Mouse (Mus musculus) lung, postnatal 0 days (tissue): ENCODE data around the gene Hs2st1. TPM values are rescaled to one million over a fixed set of nuclear protein-coding genes. Genes with fewer than 3 reads are reported as not detected.

Source experiments
- ATAC-seq: fragments of 200-750 bp; cut with Nextera tagmentation; 2 replicates; pipeline ENCODE4 v1.8.0; 2017; ENCODE audit warnings: moderate library complexity
- DNase-seq: peaks from one replicate; pipeline ENCODE4 v3.0.0-alpha.2; 2016; ENCODE audit warnings: low spot score
- H3K27ac ChIP-seq: fragments of 300-500 bp; sonication (generic); 2 replicates; pipeline ENCODE4 v1.5.1; 2014; ENCODE audit warnings: antibody characterized with exemption, mild to moderate bottlenecking, low read length, mixed read lengths
- H3K27me3 ChIP-seq: fragments of 300-500 bp; sonication (generic); replicated peaks from 2 replicates; pipeline ENCODE4 v1.6.1; 2014; ENCODE audit warnings: low read length, mixed read lengths; ENCODE audit not compliant: insufficient read depth
- H3K36me3 ChIP-seq: fragments of 300-500 bp; sonication (generic); 2 replicates; pipeline ENCODE4 v1.6.1; 2014; ENCODE audit warnings: low read length, mixed read lengths; ENCODE audit not compliant: insufficient read depth
- H3K4me1 ChIP-seq: fragments of 300-500 bp; sonication (generic); 2 replicates; pipeline ENCODE4 v1.6.1; 2014; ENCODE audit warnings: antibody characterized with exemption, low read depth, low read length, mixed read lengths; ENCODE audit not compliant: insufficient read depth
- H3K4me2 ChIP-seq: fragments of 300-500 bp; sonication (generic); replicated peaks from 2 replicates; pipeline ENCODE4 v1.6.1; 2014; ENCODE audit warnings: low read depth, mild to moderate bottlenecking, low read length, moderate library complexity, mixed read lengths
- H3K4me3 ChIP-seq: fragments of 300-500 bp; sonication (generic); 2 replicates; pipeline ENCODE4 v1.5.1; 2014; ENCODE audit warnings: low read depth, low read length
- H3K9ac ChIP-seq: fragments of 300-500 bp; sonication (generic); replicated peaks from 2 replicates; pipeline ENCODE4 v1.6.1; 2014; ENCODE audit warnings: low read depth, mild to moderate bottlenecking
- H3K9me3 ChIP-seq: fragments of 300-500 bp; sonication (generic); 2 replicates; pipeline ENCODE4 v1.6.1; 2016; ENCODE audit warnings: low read length, mixed read lengths
- CTCF ChIP-seq: IDR thresholded peaks from 2 replicates; pipeline ENCODE4 v1.5.1; 2016; ENCODE audit warnings: antibody characterized with exemption, mild to moderate bottlenecking
- EP300 ChIP-seq: IDR thresholded peaks from 2 replicates; pipeline ENCODE4 v1.6.1; 2016; ENCODE audit warnings: antibody characterized with exemption, mild to moderate bottlenecking, control low read depth
- WGBS: fragments of 180-500 bp; shearing (Covaris S2); extraction: QIAGEN DNeasy Blood & Tissue Kit; methylation state at CpG from one replicate; pipeline ENCODE4 v1.1.7; 2014; 5-methylcytosine and 5-hydroxymethylcytosine counted together
- polyA plus RNA-seq: library from polyadenylated mRNA; unstranded; fragments of >200 nt; fragmentation: Nextera tagmentation; extraction: Ambion mirVana; gene quantifications from 2 replicates; pipeline ENCODE4 v1.2.1, GENCODE M21; 2015

Gene Hs2st1
- polyA plus RNA-seq, 1 experiment from 2014 or later, result 25.1 TPM

DNA sequence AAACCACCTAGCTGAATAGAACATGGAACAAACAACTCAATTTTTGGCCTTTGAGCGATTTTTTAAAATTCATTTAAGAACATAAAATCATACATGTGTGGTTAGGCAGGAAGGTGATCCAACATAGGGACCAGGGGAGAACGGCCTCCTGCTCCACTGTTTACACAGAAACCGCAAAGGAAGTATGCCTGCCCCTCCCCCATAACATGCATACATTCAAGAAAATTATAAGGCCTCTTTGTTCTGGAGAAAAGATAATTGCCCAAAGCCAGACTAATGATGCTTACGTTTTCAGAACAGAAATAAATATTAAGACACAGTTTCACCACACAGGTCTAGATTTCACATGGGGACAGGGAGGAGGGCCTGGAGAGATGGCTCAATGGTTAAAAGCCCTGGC, 18.6 kb downstream of the Hs2st1 start:
- no peak for DNase-seq
- WGBS, result 22% methylated on average over 4 of the region's 4 CpGs

DNA sequence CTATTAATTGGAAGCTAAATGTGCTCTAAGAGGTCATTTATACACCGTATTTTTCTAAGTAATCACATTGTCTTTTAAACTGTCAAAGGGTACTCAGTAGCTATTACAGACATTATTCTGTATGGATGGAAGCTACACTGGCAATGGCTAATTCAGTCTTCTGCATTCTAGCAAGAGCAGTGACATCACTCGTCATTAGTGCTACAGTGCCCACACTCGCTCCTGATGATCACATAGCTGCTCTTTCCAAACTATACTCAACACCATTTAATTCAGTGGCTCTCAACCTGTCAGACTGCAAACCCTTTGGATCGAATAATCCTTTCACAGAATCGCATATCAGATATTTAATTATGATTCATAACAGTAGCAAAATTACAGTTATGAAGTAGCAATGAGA, 19.3 kb downstream of the Hs2st1 start:
- Histone ChIP-seq H3K4me1 (peaks cover 6% of the 10 kb centered on the region; the same call in 1 of the 2 replicates), H3K4me2 (no peak overlapping the region), H3K9ac (no peak overlapping the region), H3K36me3 (no peaks in the 10 kb centered on the region), H3K4me3 (no peak overlapping the region), H3K27me3 (no peaks in the 10 kb centered on the region), H3K27ac (no peak overlapping the region), H3K9me3 (no peaks in the 10 kb centered on the region)
- 79% methylated on average over 5 of the region's 5 CpGs for WGBS
- DNase-seq, result no peak
- no peak for TF ChIP-seq CTCF
- no peak for TF ChIP-seq EP300
- no peak for ATAC-seq

More for the DNA sequence above, 18.6 kb downstream of the Hs2st1 start:
- no peak for ATAC-seq
- H3K36me3 ChIP-seq, result no peaks in the 10 kb centered on the region
- peaks cover 5% of the 10 kb centered on the region; the same call in 1 of the 2 replicates for H3K4me1 ChIP-seq
- no peak overlapping the region for H3K4me3 ChIP-seq
- TF ChIP-seq CTCF, result no peak
- no peak for TF ChIP-seq EP300
- H3K9ac ChIP-seq, result no peak overlapping the region
- no peaks in the 10 kb centered on the region for H3K27me3 ChIP-seq
- no peaks in the 10 kb centered on the region for H3K9me3 ChIP-seq
- H3K27ac ChIP-seq, result no peak overlapping the region
- no peak overlapping the region for H3K4me2 ChIP-seq

DNA sequence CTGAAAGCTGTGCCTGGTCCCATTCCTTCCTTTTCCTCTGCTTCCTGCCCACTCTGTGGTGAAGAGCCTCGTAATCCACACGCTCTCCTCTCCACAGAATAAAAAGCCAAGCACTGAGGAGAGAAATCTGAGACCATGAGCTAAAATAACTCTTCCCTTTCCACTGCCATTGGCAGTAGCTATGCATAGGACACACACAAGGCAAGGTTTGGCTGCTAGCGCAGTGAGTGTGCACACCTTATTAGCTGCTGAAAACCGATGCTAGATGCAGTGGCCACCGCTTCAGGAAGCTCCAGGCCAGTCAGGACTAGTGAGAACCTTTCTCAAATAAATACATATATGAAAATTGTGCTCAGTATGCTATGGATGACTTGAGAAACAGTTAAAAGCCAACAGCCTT, 19.9 kb downstream of the Hs2st1 start:
- Histone ChIP-seq H3K9ac (no peak overlapping the region), H3K27me3 (no peaks in the 10 kb centered on the region), H3K4me3 (no peak overlapping the region), H3K27ac (no peak overlapping the region), H3K36me3 (no peaks in the 10 kb centered on the region), H3K4me2 (no peak overlapping the region), H3K4me1 (peaks cover 9% of the 10 kb centered on the region; the same call in 1 of the 2 replicates), H3K9me3 (no peaks in the 10 kb centered on the region)
- WGBS, result 88% methylated on average over 5 of the region's 5 CpGs
- TF ChIP-seq CTCF, result no peak
- no peak for TF ChIP-seq EP300
- ATAC-seq (no peak), DNase-seq (no peak)

DNA sequence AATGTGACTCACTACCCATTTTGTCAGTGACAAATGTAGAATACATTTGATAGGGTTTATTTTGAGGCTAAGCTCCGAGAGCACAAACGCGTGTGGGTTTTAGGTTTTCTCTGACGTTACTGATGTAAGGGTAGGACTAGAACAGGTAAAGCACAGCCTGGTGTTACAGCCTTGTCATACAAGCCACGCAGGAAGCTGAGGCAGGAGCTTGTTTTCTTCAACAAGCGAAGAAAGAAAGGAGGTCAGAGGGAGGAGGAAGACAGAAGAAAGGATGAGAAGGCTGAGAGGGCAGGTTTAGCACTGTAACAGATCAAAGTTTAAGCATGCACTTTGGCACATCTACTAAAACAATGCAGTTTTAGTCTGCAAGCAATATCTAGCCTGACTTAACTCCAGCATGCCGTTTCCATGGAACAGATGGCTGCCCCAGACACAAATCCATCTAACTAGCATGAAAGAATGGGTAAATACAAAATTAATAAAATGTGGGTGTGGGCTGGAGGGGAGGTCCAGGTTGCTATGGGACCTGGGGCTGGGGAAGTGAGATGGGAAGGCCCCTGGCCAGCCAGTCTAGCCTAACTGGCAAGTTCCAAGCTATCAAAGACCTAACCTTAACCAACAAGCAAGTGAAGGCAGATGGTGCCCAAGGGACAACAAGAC, 21.7 kb downstream of the Hs2st1 start:
- 88% methylated on average over 7 of the region's 7 CpGs for whole genome bisulfite sequencing
- Histone ChIP-seq H3K36me3 (no peaks in the 10 kb centered on the region), H3K4me3 (no peak overlapping the region), H3K9ac (no peak overlapping the region), H3K4me1 (peaks cover 9% of the 10 kb centered on the region; the same call in 1 of the 2 replicates), H3K4me2 (no peak overlapping the region), H3K27me3 (no peaks in the 10 kb centered on the region), H3K27ac (no peak overlapping the region), H3K9me3 (no peaks in the 10 kb centered on the region)
- no peak for TF ChIP-seq EP300
- no peak for TF ChIP-seq CTCF
- no peak for DNase-seq
- no peak for ATAC-seq

DNA sequence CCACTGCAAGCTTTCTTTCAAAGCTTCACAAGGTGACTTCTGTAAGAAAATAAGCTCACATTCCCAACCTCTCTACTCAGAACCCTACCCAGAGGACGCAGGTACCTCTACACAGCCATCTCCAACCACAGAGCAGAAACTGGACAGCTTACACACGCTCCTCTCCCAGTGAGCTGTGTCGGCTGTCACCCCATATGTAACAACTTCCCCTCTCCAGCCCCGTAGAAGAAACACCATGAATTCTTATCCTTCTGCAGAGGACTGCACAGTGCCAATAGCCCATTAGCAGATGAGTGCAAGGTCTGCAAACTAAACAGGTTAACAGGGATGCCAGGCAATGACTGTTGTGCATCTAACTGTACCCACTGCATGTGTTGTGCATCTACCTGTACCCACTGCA, 23.5 kb downstream of the Hs2st1 start:
- H3K4me1 ChIP-seq, result peaks cover 6% of the 10 kb centered on the region; the same call in 1 of the 2 replicates
- H3K27ac ChIP-seq, result no peak overlapping the region
- no peak overlapping the region for H3K4me3 ChIP-seq
- no peak overlapping the region for H3K4me2 ChIP-seq
- no peaks in the 10 kb centered on the region for H3K36me3 ChIP-seq
- ATAC-seq (no peak), DNase-seq (no peak)
- 20% methylated on average over 4 of the region's 4 CpGs for WGBS
- H3K9me3 ChIP-seq, result no peaks in the 10 kb centered on the region
- no peak overlapping the region for H3K9ac ChIP-seq
- H3K27me3 ChIP-seq, result no peaks in the 10 kb centered on the region
- TF ChIP-seq CTCF (no peak), EP300 (no peak)

DNA sequence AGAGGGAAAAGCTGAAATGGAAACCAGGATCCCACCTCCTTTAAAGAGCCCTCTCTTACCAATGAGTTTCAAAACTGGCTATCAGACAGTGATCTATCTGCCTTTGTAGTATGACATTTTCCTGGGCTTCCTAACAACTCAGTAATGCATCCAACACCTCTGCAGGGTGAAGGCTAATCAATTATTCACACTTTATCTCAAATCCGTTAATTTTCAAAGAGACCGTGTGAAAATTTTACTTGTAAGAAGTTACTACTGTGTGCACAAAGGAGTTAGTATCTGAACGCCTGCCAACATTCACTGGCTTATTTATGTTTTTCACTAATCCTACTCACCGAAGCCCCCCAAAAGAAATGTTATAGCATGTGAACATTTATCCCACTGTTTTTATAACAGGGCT, 24.1 kb downstream of the Hs2st1 start:
- Histone ChIP-seq H3K27me3 (no peaks in the 10 kb centered on the region), H3K9me3 (no peaks in the 10 kb centered on the region), H3K9ac (no peak overlapping the region), H3K27ac (no peak overlapping the region), H3K4me1 (0 out of 2 replicates have a peak, but pooled peaks cover 4% of the 10 kb centered on the region), H3K36me3 (no peaks in the 10 kb centered on the region), H3K4me3 (no peak overlapping the region), H3K4me2 (no peak overlapping the region)
- ATAC-seq (no peak), DNase-seq (no peak)
- WGBS, result 33% methylated on average over 4 of the region's 4 CpGs
- TF ChIP-seq CTCF (no peak), EP300 (no peak)

DNA sequence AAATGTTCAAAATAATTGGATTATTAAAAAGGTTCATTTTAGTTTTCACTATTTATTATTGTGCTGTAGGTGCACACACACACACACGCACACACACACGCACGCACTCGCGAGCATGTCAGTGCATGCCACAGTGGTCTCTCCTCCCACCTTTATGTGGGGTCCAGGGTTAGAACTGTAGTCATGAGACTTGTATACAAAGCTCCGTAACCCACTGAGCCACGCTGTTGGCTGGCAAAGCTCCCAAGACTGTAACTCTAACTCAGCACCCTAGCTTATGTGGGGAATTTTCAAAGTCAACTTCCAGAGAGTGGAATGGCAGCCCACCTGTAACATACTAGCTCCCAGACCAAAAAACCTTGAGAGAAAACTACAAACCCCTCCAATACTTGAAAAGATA, 24.8 kb downstream of the Hs2st1 start:
- H3K27me3 ChIP-seq, result no peaks in the 10 kb centered on the region
- H3K4me1 ChIP-seq, result peaks cover 6% of the 10 kb centered on the region; the same call in 1 of the 2 replicates
- ATAC-seq (no peak), DNase-seq (no peak)
- no peaks in the 10 kb centered on the region for H3K36me3 ChIP-seq
- H3K9me3 ChIP-seq, result no peaks in the 10 kb centered on the region
- no peak overlapping the region for H3K27ac ChIP-seq
- TF ChIP-seq CTCF (no peak), EP300 (no peak)
- H3K4me3 ChIP-seq, result no peak overlapping the region
- no peak overlapping the region for H3K4me2 ChIP-seq
- 86% methylated on average over 7 of the region's 7 CpGs for WGBS
- H3K9ac ChIP-seq, result no peak overlapping the region
